Mouse (Mus musculus) urinary bladder, postnatal 14 days (tissue): ENCODE results near the gene Olfr1019.

Experiments used
- DNase-seq: peaks from one replicate; pipeline ENCODE4 v3.0.0; 2021; ENCODE audit warnings: low spot score

Gene Olfr1019

DNA sequence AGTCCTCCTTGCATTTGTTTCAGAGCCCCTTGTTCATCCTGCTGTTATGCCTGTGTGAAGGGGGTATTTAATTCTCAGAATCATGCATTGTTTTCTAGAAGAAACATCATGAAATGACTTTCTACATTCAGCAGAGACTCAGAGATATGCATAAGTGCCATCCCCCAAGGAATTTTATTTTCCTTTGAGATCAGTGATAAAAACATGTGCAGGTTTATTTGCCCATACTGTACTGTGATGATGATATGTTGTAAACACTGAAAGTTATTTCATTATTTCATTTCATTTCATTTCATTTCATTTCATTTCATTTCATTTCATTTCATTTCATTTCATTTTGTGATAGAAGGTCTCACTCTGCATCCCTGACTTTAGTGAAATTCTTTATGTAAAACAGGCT is at the start of gene Olfr1019:
Gene Olfr1019 (minus strand): TSS at position 101 of the 400 bp plus-strand sequence.
- no peak for DNase-seq

DNA sequence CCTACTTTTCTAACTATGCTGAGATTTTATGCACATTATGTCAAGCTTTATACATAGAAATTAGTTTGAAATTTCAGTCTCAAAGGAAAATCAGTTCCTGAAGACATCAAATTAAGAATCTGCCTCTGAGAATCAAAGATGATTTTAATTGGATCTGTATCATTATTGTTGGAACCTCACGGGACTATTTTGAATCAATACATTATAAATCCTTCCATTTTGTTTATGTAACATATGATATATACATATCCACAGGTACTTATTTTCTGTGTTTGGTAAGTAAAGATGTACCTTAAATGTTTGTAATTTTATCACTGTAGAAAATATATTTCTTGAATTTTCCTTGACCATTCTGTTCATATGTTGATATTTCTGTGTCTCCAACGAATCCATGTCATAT is 40.1 kb upstream of the Olfr1019 start, which contains the start of gene Olfr1023:
Gene Olfr1023 (plus strand): TSS at position 301 of the 400 bp plus-strand sequence.
- no peak for DNase-seq

DNA sequence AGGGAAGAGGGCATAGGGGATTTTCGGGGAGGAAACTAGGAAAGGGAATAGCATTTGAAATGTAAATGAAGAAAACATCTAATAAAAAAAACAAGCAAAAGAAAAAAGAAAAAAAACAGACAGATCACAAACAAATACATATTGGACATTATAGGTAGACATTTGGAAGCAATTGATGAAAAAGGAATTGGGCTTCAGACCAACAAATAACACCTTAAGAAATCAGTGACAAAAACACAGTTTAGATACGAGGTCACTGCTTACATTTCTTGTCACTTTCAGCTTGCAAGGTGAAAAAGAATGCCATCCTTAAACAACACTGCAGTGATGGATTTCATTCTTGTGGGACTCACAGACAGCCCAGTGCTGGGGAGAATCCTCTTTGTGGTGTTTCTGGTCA is 23.0 kb upstream of the Olfr1019 start, which contains the start of gene Olfr1022:
Gene Olfr1022 (plus strand): TSS at position 301 of the 400 bp plus-strand sequence.
- no peak for DNase-seq

DNA sequence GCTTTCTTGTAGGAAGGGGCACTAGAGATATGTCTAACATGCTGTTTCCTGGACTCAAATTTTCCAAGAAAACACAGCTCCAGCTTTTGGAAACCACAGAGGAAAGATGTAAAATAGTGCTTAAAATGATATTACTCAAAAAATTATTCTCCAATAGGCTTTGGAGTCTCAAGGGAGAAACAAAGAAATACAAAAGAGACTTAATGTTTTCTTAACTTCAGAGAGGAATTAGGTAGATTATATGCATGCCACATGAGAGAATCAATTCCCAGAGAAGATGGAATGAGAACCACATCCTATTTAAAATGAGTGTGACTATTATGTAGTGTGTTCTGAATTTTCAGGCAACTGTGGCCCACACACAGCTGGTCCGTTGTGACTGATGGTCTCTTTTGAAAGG is 1.4 kb upstream of the Olfr1019 start, which contains the start of gene Olfr1020:
Gene Olfr1020 (plus strand): TSS at position 301 of the 400 bp plus-strand sequence.
- no peak for DNase-seq

DNA sequence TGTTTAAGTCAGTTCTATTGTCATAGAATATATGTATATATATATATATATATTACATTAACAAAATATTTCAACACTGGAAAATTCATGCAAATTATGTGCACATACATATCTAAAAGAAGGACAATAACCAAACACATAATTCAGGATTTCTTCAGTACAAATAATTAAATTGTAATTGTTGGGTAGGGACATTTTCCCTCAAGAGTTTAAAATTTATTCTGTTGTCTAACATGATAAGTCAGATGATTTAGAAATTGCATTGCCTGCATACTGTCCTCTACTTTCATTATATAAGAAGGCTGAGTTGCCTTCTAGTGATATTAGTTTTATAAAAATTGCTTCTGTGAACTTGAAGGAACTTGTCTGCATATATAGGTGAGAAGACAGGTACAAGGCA is 27.1 kb downstream of the Olfr1019 start, which contains the start of gene Olfr1018:
Gene Olfr1018 (plus strand): TSS at position 301 of the 400 bp plus-strand sequence.
- DNase-seq: no peak

DNA sequence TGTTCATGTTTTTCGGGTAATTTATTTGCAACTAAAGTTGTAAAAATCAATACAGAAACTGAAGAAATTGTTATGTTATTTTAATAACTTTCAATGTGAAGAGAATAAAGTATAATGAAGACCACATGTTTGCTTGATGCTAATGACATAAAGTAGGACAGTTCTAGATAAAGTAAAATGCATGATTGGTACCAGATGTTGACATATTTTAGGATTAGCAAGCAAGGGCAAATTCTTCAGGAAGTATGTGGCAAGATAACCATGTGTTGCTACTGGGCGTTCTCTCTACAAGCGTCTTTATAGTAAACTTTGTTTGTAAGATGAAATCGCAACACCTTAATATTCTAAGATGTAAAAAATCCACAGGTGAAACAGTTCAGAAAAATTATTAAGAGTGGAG is 40.8 kb downstream of the Olfr1019 start:
- DNase-seq: no peak

DNA sequence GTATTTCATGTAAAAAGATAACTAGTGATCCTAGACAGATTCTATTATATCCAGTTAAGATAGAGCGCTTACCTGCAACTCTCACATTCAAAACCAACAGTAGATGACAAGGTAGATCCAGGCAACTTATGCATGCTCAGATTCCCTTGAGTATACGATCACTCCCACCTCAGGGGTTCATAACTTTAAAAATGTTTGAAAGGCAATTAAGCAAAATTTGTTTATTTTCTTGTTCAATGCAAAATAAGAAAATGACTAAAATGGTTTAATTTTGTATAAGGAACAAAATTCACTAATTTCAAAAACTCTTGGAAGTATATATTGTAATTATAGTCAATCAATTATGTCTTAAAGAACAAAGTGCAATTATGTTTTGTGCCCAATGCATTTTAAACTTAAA is 42.8 kb downstream of the Olfr1019 start, which contains the start of gene Olfr1016:
Gene Olfr1016 (minus strand): TSS at position 101 of the 400 bp plus-strand sequence.
- DNase-seq: no peak

DNA sequence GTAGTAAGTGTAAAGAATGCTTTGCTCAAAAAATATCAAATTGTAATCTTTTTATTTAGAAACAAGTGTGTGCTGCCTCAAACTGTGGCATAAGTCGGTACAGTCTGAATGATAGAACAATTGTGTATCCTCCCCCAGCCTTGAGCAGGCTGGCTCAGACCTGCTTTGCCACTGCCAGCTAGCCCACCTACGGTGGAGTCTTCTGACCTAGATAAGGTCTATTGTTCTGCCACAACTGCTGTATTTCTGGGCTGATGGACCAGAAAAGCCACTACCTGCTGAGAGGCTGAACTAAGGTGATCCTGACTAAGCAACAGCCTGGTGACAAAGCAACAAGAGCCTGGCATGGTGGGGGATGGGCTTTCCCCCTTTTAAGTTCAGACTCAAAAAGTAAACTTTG is 53.0 kb downstream of the Olfr1019 start:
- no peak for DNase-seq
